Mouse (Mus musculus): ENCODE data around the gene H2al1m.
"Not testable (repeated sequence)": the region's sequence is repeated elsewhere in the genome, so short reads cannot be mapped to it uniquely, and the experiment has no call there.

GRCm38 (mm10) chrX:9332366-9332962 is 48.9 kb downstream of the H2al1m start:
- not testable (repeated sequence) for TF ChIP-seq POLR2A (IDR thresholded peaks at IDR 0.05; ENCODE audit: borderline replicate concordance, extremely low read depth, low read depth, low read length); CTCF (IDR thresholded peaks at IDR 0.05; ENCODE audit: insufficient read depth, low read length)

Measured in lung, adult 2 months (tissue).